Mouse (Mus musculus): ENCODE results near the gene Sbk1. TPM values are rescaled to one million over a fixed set of nuclear protein-coding genes. Genes with fewer than 3 reads are reported as not detected.
"Not testable (repeated sequence)": the region's sequence is repeated elsewhere in the genome, so short reads cannot be mapped to it uniquely, and the experiment has no call there.

Sbk1 gene
- polyA plus RNA-seq, 1 experiment, result 29.2 TPM

GRCm38 (mm10) chr7:126297579-126298460, 25.4 kb downstream of the Sbk1 start:
- Histone ChIP-seq H3K27ac (ENCODE audit: insufficient read depth, low read depth, low read length) (no peak overlapping the region), H3K4me1 (ENCODE audit: control insufficient read depth, insufficient read depth, low read length) (no peaks in the 10 kb centered on the region), H3K27me3 (replicated peaks; ENCODE audit: control insufficient read depth, insufficient read depth, low read length) (no peaks in the 10 kb centered on the region), H3K4me3 (ENCODE audit: insufficient read depth, low read depth, low read length) (no peak overlapping the region), H3K36me3 (ENCODE audit: control insufficient read depth, insufficient read depth, low read length) (no peaks in the 10 kb centered on the region; the same call in 1 of the 2 replicates)
- DNase-seq, result peak; percentile 52
- WGBS, result 65% methylated on average over 8 of the region's 8 CpGs
- peak; percentile 25; the same call in 1 of the 2 replicates for TF ChIP-seq CTCF (conservative IDR thresholded peaks at IDR 0.05; ENCODE audit: insufficient read depth, insufficient read length, low read depth, low read length)
- no peak for TF ChIP-seq POLR2A (IDR thresholded peaks at IDR 0.05; ENCODE audit: low read depth, low read length)

GRCm38 (mm10) chr7:126298856-126299255, 26.4 kb downstream of the Sbk1 start:
- 60% methylated on average over 4 of the region's 4 CpGs for WGBS
- Histone ChIP-seq H3K27ac (ENCODE audit: insufficient read depth, low read depth, low read length) (no peak overlapping the region), H3K36me3 (ENCODE audit: control insufficient read depth, insufficient read depth, low read length) (no peaks in the 10 kb centered on the region), H3K4me3 (ENCODE audit: insufficient read depth, low read depth, low read length) (no peak overlapping the region), H3K4me1 (ENCODE audit: control insufficient read depth, insufficient read depth, low read length) (no peaks in the 10 kb centered on the region), H3K27me3 (replicated peaks; ENCODE audit: control insufficient read depth, insufficient read depth, low read length) (no peaks in the 10 kb centered on the region)
- no peak for DNase-seq
- no peak for TF ChIP-seq POLR2A (IDR thresholded peaks at IDR 0.05; ENCODE audit: low read depth, low read length)

GRCm38 (mm10) chr7:126301831-126302230, 29.4 kb downstream of the Sbk1 start:
- not testable (repeated sequence) for H3K4me1 ChIP-seq (ENCODE audit: control insufficient read depth, insufficient read depth, low read length); H3K36me3 ChIP-seq (ENCODE audit: control insufficient read depth, insufficient read depth, low read length); DNase-seq; H3K27ac ChIP-seq (ENCODE audit: insufficient read depth, low read depth, low read length); H3K27me3 ChIP-seq (replicated peaks; ENCODE audit: control insufficient read depth, insufficient read depth, low read length); H3K4me3 ChIP-seq (ENCODE audit: insufficient read depth, low read depth, low read length)
- WGBS, result 85% methylated on average over 5 of the region's 5 CpGs

- Histone ChIP-seq H3K27ac (ENCODE audit: insufficient read depth, low read depth, low read length) (no peak overlapping the region), H3K4me3 (ENCODE audit: insufficient read depth, low read depth, low read length) (no peak overlapping the region), H3K36me3 (ENCODE audit: control insufficient read depth, insufficient read depth, low read length) (no peaks in the 10 kb centered on the region), H3K4me1 (ENCODE audit: control insufficient read depth, insufficient read depth, low read length) (no peaks in the 10 kb centered on the region), H3K27me3 (replicated peaks; ENCODE audit: control insufficient read depth, insufficient read depth, low read length) (no peaks in the 10 kb centered on the region)
- WGBS, result 82% methylated on average over 4 of the region's 4 CpGs
- DNase-seq, result no peak
- no peak for TF ChIP-seq POLR2A (IDR thresholded peaks at IDR 0.05; ENCODE audit: low read depth, low read length)
- TF ChIP-seq CTCF (conservative IDR thresholded peaks at IDR 0.05; ENCODE audit: insufficient read depth, insufficient read length, low read depth, low read length), result no peak
Observed at GRCm38 (mm10) chr7:126311822-126312221, 39.4 kb downstream of the Sbk1 start.

- Histone ChIP-seq H3K27ac (ENCODE audit: insufficient read depth, low read depth, low read length) (no peak overlapping the region), H3K36me3 (ENCODE audit: control insufficient read depth, insufficient read depth, low read length) (no peaks in the 10 kb centered on the region), H3K27me3 (replicated peaks; ENCODE audit: control insufficient read depth, insufficient read depth, low read length) (no peaks in the 10 kb centered on the region), H3K4me3 (ENCODE audit: insufficient read depth, low read depth, low read length) (no peak overlapping the region), H3K4me1 (ENCODE audit: control insufficient read depth, insufficient read depth, low read length) (no peaks in the 10 kb centered on the region)
- TF ChIP-seq POLR2A (IDR thresholded peaks at IDR 0.05; ENCODE audit: low read depth, low read length), result no peak
- TF ChIP-seq CTCF (conservative IDR thresholded peaks at IDR 0.05; ENCODE audit: insufficient read depth, insufficient read length, low read depth, low read length), result no peak
- whole genome bisulfite sequencing, result 43% methylated on average over 5 of the region's 5 CpGs
- no peak for DNase-seq
Observed at GRCm38 (mm10) chr7:126313309-126313708, 40.9 kb downstream of the Sbk1 start.

- 55% methylated on average over 8 of the region's 8 CpGs for WGBS
- DNase-seq, result no peak
- no peaks in the 10 kb centered on the region for H3K36me3 ChIP-seq (ENCODE audit: control insufficient read depth, insufficient read depth, low read length)
- H3K27ac ChIP-seq (ENCODE audit: insufficient read depth, low read depth, low read length), result no peak overlapping the region
- no peaks in the 10 kb centered on the region for H3K4me1 ChIP-seq (ENCODE audit: control insufficient read depth, insufficient read depth, low read length)
- H3K4me3 ChIP-seq (ENCODE audit: insufficient read depth, low read depth, low read length), result no peak overlapping the region
- no peaks in the 10 kb centered on the region for H3K27me3 ChIP-seq (replicated peaks; ENCODE audit: control insufficient read depth, insufficient read depth, low read length)
- no peak for TF ChIP-seq CTCF (conservative IDR thresholded peaks at IDR 0.05; ENCODE audit: insufficient read depth, insufficient read length, low read depth, low read length)
- no peak for TF ChIP-seq POLR2A (IDR thresholded peaks at IDR 0.05; ENCODE audit: low read depth, low read length)
Observed at GRCm38 (mm10) chr7:126314273-126314672, 41.9 kb downstream of the Sbk1 start.

- WGBS, result 8% methylated on average over 11 of the region's 11 CpGs
- H3K36me3 ChIP-seq (ENCODE audit: control insufficient read depth, insufficient read depth, low read length), result no peaks in the 10 kb centered on the region
- no peaks in the 10 kb centered on the region for H3K27me3 ChIP-seq (replicated peaks; ENCODE audit: control insufficient read depth, insufficient read depth, low read length)
- TF ChIP-seq POLR2A (IDR thresholded peaks at IDR 0.05; ENCODE audit: low read depth, low read length) (no peak), CTCF (conservative IDR thresholded peaks at IDR 0.05; ENCODE audit: insufficient read depth, insufficient read length, low read depth, low read length) (peak; percentile 89)
- no peak overlapping the region for H3K4me3 ChIP-seq (ENCODE audit: insufficient read depth, low read depth, low read length)
- H3K27ac ChIP-seq (ENCODE audit: insufficient read depth, low read depth, low read length), result no peak overlapping the region
- H3K4me1 ChIP-seq (ENCODE audit: control insufficient read depth, insufficient read depth, low read length), result no peaks in the 10 kb centered on the region
- peak; percentile 78 for DNase-seq
Observed at GRCm38 (mm10) chr7:126323729-126324128, 51.3 kb downstream of the Sbk1 start.
